Mouse (Mus musculus): ENCODE measurements around the gene Tmtc2. TPM values are rescaled to one million over a fixed set of nuclear protein-coding genes. Genes with fewer than 3 reads are reported as not detected.

Tmtc2 gene
- total RNA-seq, 1 experiment: 0.89 TPM

DNA sequence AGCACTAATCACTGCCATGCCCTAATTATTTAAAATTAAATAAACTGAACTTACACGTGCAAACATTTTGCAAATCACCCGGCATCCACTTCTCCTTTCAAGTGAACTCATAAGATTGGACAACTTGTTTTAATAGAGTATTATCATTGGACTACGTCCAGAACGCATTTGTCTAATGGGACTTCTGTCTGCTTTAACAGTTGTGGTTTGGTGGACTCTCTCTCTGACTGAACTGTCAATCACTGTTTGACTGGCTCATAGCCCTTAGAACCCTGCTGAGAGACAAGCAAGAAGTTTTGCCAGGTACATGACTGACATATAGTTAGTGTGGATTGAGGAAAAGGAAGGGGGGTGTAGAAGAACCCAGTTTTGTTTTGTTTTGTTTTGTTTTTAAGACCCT is 190.2 kb downstream of the Tmtc2 start:
- H3K27ac ChIP-seq (ENCODE audit: insufficient read depth, low read depth, low read length, poor library complexity, severe bottlenecking): no peak overlapping the region
- H3K9me3 ChIP-seq (ENCODE audit: control insufficient read depth, insufficient read depth, low read depth, low read length): no peaks in the 10 kb centered on the region
- TF ChIP-seq ZNF384 (IDR thresholded peaks at IDR 0.05; ENCODE audit: low read depth, low read length): no peak
- TF ChIP-seq CHD2 (IDR thresholded peaks at IDR 0.05; ENCODE audit: low read depth, low read length): no peak
- no peak for TF ChIP-seq ZC3H11A (IDR thresholded peaks at IDR 0.05; ENCODE audit: borderline replicate concordance, low read depth, low read length)
- no peak for TF ChIP-seq HCFC1 (IDR thresholded peaks at IDR 0.05; ENCODE audit: borderline replicate concordance, insufficient read depth, low read length)
- TF ChIP-seq MAFK (IDR thresholded peaks at IDR 0.05; ENCODE audit: insufficient read depth, low read depth, low read length): no peak
- H3K9ac ChIP-seq (ENCODE audit: insufficient read depth, low read depth, low read length, poor library complexity, severe bottlenecking): no peak overlapping the region
- H3K4me1 ChIP-seq (ENCODE audit: control insufficient read depth in 2 of 2, insufficient read depth in 2 of 2, low read length in 2 of 2, poor library complexity in 1 of 2): no peaks in the 10 kb centered on the region
- no peak overlapping the region for H3K4me3 ChIP-seq (ENCODE audit: insufficient read depth in 1 of 2, low read depth in 1 of 2, low read length in 2 of 2, poor library complexity in 1 of 2, severe bottlenecking in 1 of 2)
- in situ Hi-C loops (cut with MboI; ENCODE audit: low sequenced_read_pairs in 2 of 2, unreplicated experiment in 2 of 2): no loop called here
- DNase-seq (ENCODE audit: low read depth, low spot score): no peak
- H3K36me3 ChIP-seq (ENCODE audit: control insufficient read depth, insufficient read depth, low read length, poor library complexity, severe bottlenecking): no peaks in the 10 kb centered on the region

DNA sequence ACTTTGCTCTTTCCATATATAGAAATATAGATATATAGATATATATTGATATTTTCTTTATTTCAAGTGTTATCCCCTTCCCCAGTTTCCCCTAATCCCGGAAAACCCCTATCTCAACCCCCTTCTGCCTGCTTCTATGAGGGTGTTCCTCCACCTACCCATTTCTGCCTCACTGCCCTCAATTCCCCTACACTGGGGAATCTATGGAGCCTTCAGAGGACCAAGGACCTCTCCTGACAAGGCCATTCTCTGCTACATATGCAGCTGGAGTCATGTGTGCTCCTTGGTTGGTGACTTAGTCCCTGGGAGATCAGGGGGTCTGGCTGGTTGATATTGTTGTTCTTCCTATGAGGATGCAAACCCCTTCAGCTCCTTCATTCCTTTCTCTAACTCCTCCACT is 192.5 kb downstream of the Tmtc2 start:
- no peaks in the 10 kb centered on the region for H3K9me3 ChIP-seq (ENCODE audit: control insufficient read depth, insufficient read depth, low read depth, low read length)
- in situ Hi-C loops (cut with MboI; ENCODE audit: low sequenced_read_pairs in 2 of 2, unreplicated experiment in 2 of 2): no loop called here
- H3K4me3 ChIP-seq (ENCODE audit: insufficient read depth in 1 of 2, low read depth in 1 of 2, low read length in 2 of 2, poor library complexity in 1 of 2, severe bottlenecking in 1 of 2): no peak overlapping the region
- no peaks in the 10 kb centered on the region for H3K4me1 ChIP-seq (ENCODE audit: control insufficient read depth in 2 of 2, insufficient read depth in 2 of 2, low read length in 2 of 2, poor library complexity in 1 of 2)
- H3K9ac ChIP-seq (ENCODE audit: insufficient read depth, low read depth, low read length, poor library complexity, severe bottlenecking): no peak overlapping the region
- no peak for DNase-seq (ENCODE audit: low read depth, low spot score)
- no peaks in the 10 kb centered on the region for H3K36me3 ChIP-seq (ENCODE audit: control insufficient read depth, insufficient read depth, low read length, poor library complexity, severe bottlenecking)
- H3K27ac ChIP-seq (ENCODE audit: insufficient read depth, low read depth, low read length, poor library complexity, severe bottlenecking): no peak overlapping the region
- TF ChIP-seq HCFC1 (IDR thresholded peaks at IDR 0.05; ENCODE audit: borderline replicate concordance, insufficient read depth, low read length) (no peak), ZC3H11A (IDR thresholded peaks at IDR 0.05; ENCODE audit: borderline replicate concordance, low read depth, low read length) (no peak), CHD2 (IDR thresholded peaks at IDR 0.05; ENCODE audit: low read depth, low read length) (no peak), ZNF384 (IDR thresholded peaks at IDR 0.05; ENCODE audit: low read depth, low read length) (no peak), MAFK (IDR thresholded peaks at IDR 0.05; ENCODE audit: insufficient read depth, low read depth, low read length) (no peak)

DNA sequence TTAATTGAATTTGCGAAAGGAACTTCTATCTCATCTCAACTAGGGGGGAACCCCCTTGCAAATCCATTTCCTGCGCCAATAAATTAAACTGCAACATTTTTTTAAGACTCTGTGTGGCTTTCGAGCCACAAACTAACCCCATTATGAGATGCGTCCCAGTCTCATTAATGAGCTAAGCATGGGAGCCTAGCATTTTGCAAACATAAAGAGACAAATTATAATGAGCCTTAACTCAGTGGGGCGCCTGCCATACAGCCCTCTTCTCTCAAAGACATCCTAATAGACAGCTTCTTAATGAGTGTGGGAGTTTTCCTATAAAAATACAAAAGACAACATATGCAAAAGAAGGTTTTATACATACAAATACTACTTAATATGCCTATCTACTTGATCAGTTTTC is 193.0 kb downstream of the Tmtc2 start:
- TF ChIP-seq HCFC1 (IDR thresholded peaks at IDR 0.05; ENCODE audit: borderline replicate concordance, insufficient read depth, low read length) (no peak), MAFK (IDR thresholded peaks at IDR 0.05; ENCODE audit: insufficient read depth, low read depth, low read length) (no peak), CHD2 (IDR thresholded peaks at IDR 0.05; ENCODE audit: low read depth, low read length) (no peak), ZC3H11A (IDR thresholded peaks at IDR 0.05; ENCODE audit: borderline replicate concordance, low read depth, low read length) (no peak), ZNF384 (IDR thresholded peaks at IDR 0.05; ENCODE audit: low read depth, low read length) (no peak)
- no peaks in the 10 kb centered on the region for H3K9me3 ChIP-seq (ENCODE audit: control insufficient read depth, insufficient read depth, low read depth, low read length)
- no peak overlapping the region for H3K9ac ChIP-seq (ENCODE audit: insufficient read depth, low read depth, low read length, poor library complexity, severe bottlenecking)
- H3K4me3 ChIP-seq (ENCODE audit: insufficient read depth in 1 of 2, low read depth in 1 of 2, low read length in 2 of 2, poor library complexity in 1 of 2, severe bottlenecking in 1 of 2): no peak overlapping the region
- in situ Hi-C loops (cut with MboI; ENCODE audit: low sequenced_read_pairs in 2 of 2, unreplicated experiment in 2 of 2): no loop called here
- no peak for DNase-seq (ENCODE audit: low read depth, low spot score)
- no peak overlapping the region for H3K27ac ChIP-seq (ENCODE audit: insufficient read depth, low read depth, low read length, poor library complexity, severe bottlenecking)
- H3K36me3 ChIP-seq (ENCODE audit: control insufficient read depth, insufficient read depth, low read length, poor library complexity, severe bottlenecking): no peaks in the 10 kb centered on the region
- no peaks in the 10 kb centered on the region for H3K4me1 ChIP-seq (ENCODE audit: control insufficient read depth in 2 of 2, insufficient read depth in 2 of 2, low read length in 2 of 2, poor library complexity in 1 of 2)

DNA sequence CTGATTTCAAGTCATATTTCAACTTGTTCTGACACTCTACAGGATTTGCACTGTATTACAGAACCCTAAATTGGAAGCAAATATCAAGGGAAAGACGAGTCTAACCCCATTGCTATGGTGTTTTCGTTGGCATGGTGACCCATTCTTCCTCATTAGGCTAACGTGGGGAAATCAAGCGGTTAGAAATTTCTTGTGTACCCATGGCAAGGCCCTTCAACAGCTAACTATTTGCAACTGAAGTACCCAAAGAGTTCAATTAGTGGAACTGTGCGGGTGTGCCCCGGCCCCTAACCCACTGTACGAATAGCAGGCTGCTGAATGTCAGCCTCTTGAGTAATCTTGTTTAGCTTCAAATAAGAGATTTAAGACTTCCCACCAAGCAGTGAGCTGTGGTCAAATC is 193.7 kb downstream of the Tmtc2 start:
- Histone ChIP-seq H3K9ac (ENCODE audit: insufficient read depth, low read depth, low read length, poor library complexity, severe bottlenecking) (no peak overlapping the region), H3K9me3 (ENCODE audit: control insufficient read depth, insufficient read depth, low read depth, low read length) (no peaks in the 10 kb centered on the region), H3K4me1 (ENCODE audit: control insufficient read depth in 2 of 2, insufficient read depth in 2 of 2, low read length in 2 of 2, poor library complexity in 1 of 2) (no peaks in the 10 kb centered on the region), H3K36me3 (ENCODE audit: control insufficient read depth, insufficient read depth, low read length, poor library complexity, severe bottlenecking) (no peaks in the 10 kb centered on the region), H3K27ac (ENCODE audit: insufficient read depth, low read depth, low read length, poor library complexity, severe bottlenecking) (no peak overlapping the region), H3K4me3 (ENCODE audit: insufficient read depth in 1 of 2, low read depth in 1 of 2, low read length in 2 of 2, poor library complexity in 1 of 2, severe bottlenecking in 1 of 2) (no peak overlapping the region)
- no peak for TF ChIP-seq HCFC1 (IDR thresholded peaks at IDR 0.05; ENCODE audit: borderline replicate concordance, insufficient read depth, low read length)
- TF ChIP-seq MAFK (IDR thresholded peaks at IDR 0.05; ENCODE audit: insufficient read depth, low read depth, low read length): no peak
- TF ChIP-seq ZC3H11A (IDR thresholded peaks at IDR 0.05; ENCODE audit: borderline replicate concordance, low read depth, low read length): no peak
- TF ChIP-seq CHD2 (IDR thresholded peaks at IDR 0.05; ENCODE audit: low read depth, low read length): no peak
- TF ChIP-seq ZNF384 (IDR thresholded peaks at IDR 0.05; ENCODE audit: low read depth, low read length): no peak
- in situ Hi-C loops (cut with MboI; ENCODE audit: low sequenced_read_pairs in 2 of 2, unreplicated experiment in 2 of 2): no loop called here
- no peak for DNase-seq (ENCODE audit: low read depth, low spot score)

DNA sequence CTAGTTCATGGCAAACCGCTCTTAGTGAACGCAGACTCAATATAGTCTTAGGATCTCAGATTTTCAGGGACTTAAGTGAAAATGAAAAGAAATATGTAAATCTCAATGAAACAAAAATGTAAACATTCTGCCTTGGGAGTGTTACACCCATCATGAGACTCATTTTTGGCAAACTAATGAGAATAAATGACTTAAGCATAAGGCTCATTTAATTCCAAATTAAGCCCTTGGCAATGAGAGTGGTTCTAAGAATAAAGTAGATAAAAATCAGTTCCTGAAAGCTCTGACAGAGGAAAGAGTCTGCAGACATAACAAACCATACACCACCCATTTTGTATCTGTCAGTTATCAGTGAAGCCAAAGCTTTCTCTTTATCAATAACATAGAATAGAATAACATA is 196.5 kb downstream of the Tmtc2 start:
- H3K4me3 ChIP-seq (ENCODE audit: insufficient read depth in 1 of 2, low read depth in 1 of 2, low read length in 2 of 2, poor library complexity in 1 of 2, severe bottlenecking in 1 of 2): no peak overlapping the region

More for the DNA sequence above, 196.5 kb downstream of the Tmtc2 start:
- no peaks in the 10 kb centered on the region for H3K4me1 ChIP-seq (ENCODE audit: control insufficient read depth in 2 of 2, insufficient read depth in 2 of 2, low read length in 2 of 2, poor library complexity in 1 of 2)
- TF ChIP-seq CHD2 (IDR thresholded peaks at IDR 0.05; ENCODE audit: low read depth, low read length): no peak
- TF ChIP-seq HCFC1 (IDR thresholded peaks at IDR 0.05; ENCODE audit: borderline replicate concordance, insufficient read depth, low read length): no peak
- TF ChIP-seq ZC3H11A (IDR thresholded peaks at IDR 0.05; ENCODE audit: borderline replicate concordance, low read depth, low read length): no peak
- no peak overlapping the region for H3K27ac ChIP-seq (ENCODE audit: insufficient read depth, low read depth, low read length, poor library complexity, severe bottlenecking)
- no peak overlapping the region for H3K9ac ChIP-seq (ENCODE audit: insufficient read depth, low read depth, low read length, poor library complexity, severe bottlenecking)
- H3K9me3 ChIP-seq (ENCODE audit: control insufficient read depth, insufficient read depth, low read depth, low read length): no peaks in the 10 kb centered on the region
- DNase-seq (ENCODE audit: low read depth, low spot score): no peak
- in situ Hi-C loops (cut with MboI; ENCODE audit: low sequenced_read_pairs in 2 of 2, unreplicated experiment in 2 of 2): no loop called here
- no peaks in the 10 kb centered on the region for H3K36me3 ChIP-seq (ENCODE audit: control insufficient read depth, insufficient read depth, low read length, poor library complexity, severe bottlenecking)

All from ES-E14 (cell line).